Mouse (Mus musculus): ENCODE results near the gene Prickle4. TPM values are rescaled to one million over a fixed set of nuclear protein-coding genes. Genes with fewer than 3 reads are reported as not detected.

Gene Prickle4
- 1 to 10 TPM; 3.8 to 5.6 TPM for total RNA-seq (2021)

- peak; percentile 93 for DNase-seq (ENCODE audit: low spot score)
- intact Hi-C loops (cut with DNase I): loop anchor here (5.0 kb wide), 1 partner anchor 182 kb away; no protein-coding TSS in a partner anchor
These were observed at the start of gene Prickle4 for GRCm38 (mm10) chr17:47694503-47695336. Prickle4 (minus strand) TSS chr17:47694736.

- DNase-seq (ENCODE audit: low spot score): no peak
- intact Hi-C loops (cut with DNase I): loop anchor here (5.0 kb wide), 1 partner anchor 118 kb away; no protein-coding TSS in a partner anchor
These were observed 49.5 kb upstream of the Prickle4 start for GRCm38 (mm10) chr17:47744086-47744485.

DNA sequence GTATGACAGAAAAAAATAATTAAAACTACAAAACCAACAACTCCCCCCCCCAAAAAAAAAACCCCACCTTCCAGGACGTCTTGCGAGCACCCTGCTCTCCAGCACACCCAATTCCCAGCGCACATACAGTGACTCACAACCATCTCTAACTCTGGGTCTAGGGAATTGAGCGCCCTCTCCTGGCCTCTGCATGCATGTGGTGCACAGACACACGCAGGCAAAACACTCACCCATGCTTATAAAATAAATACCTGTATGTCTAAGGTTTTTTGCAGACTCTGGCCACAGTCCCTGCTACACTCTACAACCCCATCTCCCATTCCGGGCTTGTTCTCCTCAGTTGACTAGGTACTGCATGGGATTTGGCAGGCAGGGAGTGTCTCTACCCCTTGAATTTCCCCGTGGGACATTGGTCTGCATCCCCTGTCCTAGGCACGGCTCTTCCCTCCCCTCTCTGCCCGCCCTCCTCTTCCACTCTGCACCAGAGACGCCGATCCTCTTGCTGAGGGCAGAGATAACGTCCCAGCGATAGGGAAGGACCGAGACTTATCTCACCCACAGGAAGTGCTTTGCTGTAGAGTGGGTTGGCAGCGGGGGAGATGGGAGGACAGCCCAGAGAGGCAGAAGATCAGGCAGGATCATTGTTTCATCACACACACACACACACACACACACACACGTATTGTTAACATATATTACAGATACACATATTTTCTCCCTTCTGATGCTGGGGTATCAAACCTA is 48.6 kb upstream of the Prickle4 start:
- DNase-seq (ENCODE audit: low spot score): no peak
- intact Hi-C loops (cut with DNase I): loop anchor here (5.0 kb wide), 1 partner anchor 119 kb away; no protein-coding TSS in a partner anchor

- intact Hi-C loops (cut with DNase I): loop anchor here (5.0 kb wide), 1 partner anchor 122 kb away; no protein-coding TSS in a partner anchor
- DNase-seq (ENCODE audit: low spot score): no peak
These were observed 45.6 kb upstream of the Prickle4 start for GRCm38 (mm10) chr17:47740186-47740585.

DNA sequence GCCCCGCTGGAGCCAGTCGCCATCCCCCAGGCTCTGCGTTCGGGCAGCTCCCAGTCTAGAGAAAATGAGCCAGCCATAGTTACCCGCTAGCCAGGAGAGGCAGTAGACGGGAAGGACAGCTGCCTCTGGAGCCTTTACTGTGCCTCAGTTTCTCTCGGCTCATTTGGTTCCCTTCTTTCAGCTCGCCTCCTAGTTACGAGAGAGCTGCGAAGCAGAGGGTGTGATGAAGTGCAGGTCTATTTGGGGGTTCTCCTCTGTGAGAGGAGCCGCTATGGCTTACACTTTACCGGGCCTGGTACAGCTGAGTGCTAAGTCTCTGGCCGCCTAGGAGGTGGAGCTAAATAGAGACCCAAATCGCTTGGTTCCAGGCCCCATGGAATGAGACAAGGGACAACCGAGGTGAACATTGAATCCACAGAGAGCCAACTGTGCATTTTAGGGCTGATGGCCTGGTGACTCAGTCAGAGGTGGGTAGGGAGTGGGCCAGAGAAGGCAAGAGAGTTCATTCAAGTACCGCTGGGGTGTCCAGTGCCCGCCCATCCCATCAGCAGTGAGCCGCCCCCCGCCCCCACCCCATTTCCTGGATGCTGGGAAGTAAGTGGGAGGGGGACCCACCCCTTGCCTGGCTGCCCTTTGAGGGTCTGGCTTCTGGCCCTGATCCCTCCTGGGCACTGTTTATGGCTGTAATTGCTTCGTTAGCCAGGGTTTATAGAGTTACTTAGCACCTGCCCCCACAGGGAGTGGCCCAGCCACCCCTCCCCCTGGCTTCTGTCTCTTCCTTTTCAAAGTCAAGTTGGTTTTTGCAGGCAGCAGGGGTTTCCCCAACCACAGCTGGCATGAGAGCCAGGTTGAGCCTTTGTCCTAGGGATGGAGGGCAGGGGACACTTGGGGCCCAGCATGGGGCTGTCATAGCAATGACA is 44.6 kb upstream of the Prickle4 start:
- no peak for DNase-seq (ENCODE audit: low spot score)
- intact Hi-C loops (cut with DNase I): no loop called here

DNA sequence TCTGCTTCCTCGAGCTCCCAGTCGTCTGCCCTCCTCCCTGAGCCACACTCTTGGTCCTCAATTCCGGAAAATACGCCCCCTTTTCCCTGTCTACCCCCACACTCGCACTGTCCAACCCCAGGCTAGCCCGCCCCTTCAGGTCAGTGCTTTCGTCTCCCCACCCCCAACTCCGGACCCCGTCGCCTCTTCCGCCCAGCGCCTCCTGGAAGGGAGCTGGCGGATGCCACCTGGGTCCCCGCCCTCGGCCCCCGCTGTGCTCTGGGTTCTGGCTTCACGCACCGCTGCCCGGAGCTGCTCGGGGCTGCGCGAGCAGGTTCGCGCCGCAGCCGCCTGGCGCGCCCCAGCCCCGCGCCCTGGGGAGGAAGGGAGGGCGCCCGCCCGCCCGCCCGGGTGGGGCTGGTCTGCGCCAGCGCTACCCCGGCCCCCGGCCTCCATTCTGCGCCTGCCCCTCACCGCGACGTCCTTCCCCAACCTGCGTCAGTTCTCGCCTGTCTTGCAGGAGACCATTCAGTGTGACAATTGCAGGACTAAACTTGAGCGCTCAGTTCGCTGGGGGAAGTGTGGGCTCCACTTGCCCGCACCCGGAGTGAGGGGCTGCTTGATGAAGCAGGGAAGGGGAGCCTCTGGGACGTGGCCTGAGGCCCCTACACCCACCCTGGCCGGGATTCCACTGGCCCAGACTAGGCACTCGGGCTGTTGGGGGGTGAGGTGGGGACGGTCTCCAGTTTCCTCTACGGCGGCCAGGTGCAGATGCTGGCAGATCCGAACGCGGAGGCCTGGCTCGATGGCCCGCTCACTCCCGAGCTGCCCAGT is 43.7 kb upstream of the Prickle4 start:
- intact Hi-C loops (cut with DNase I): no loop called here
- peak; percentile 34 for DNase-seq (ENCODE audit: low spot score)

- DNase-seq (ENCODE audit: low spot score): peak; percentile 90
- intact Hi-C loops (cut with DNase I): no loop called here
These were observed 42.9 kb upstream of the Prickle4 start for GRCm38 (mm10) chr17:47737271-47738065.

- intact Hi-C loops (cut with DNase I): no loop called here
These were observed 42.3 kb upstream of the Prickle4 start, which contains the start of gene Tfeb for GRCm38 (mm10) chr17:47736856-47737255. Tfeb (plus strand) TSS chr17:47737030.

GRCm38 (mm10) chr17:47735553-47736100 is 41.1 kb upstream of the Prickle4 start:
- DNase-seq (ENCODE audit: low spot score): no peak
- intact Hi-C loops (cut with DNase I): no loop called here

More at GRCm38 (mm10) chr17:47736856-47737255, 42.3 kb upstream of the Prickle4 start, which contains the start of gene Tfeb:
- peak; percentile 93 for DNase-seq (ENCODE audit: low spot score)

DNA sequence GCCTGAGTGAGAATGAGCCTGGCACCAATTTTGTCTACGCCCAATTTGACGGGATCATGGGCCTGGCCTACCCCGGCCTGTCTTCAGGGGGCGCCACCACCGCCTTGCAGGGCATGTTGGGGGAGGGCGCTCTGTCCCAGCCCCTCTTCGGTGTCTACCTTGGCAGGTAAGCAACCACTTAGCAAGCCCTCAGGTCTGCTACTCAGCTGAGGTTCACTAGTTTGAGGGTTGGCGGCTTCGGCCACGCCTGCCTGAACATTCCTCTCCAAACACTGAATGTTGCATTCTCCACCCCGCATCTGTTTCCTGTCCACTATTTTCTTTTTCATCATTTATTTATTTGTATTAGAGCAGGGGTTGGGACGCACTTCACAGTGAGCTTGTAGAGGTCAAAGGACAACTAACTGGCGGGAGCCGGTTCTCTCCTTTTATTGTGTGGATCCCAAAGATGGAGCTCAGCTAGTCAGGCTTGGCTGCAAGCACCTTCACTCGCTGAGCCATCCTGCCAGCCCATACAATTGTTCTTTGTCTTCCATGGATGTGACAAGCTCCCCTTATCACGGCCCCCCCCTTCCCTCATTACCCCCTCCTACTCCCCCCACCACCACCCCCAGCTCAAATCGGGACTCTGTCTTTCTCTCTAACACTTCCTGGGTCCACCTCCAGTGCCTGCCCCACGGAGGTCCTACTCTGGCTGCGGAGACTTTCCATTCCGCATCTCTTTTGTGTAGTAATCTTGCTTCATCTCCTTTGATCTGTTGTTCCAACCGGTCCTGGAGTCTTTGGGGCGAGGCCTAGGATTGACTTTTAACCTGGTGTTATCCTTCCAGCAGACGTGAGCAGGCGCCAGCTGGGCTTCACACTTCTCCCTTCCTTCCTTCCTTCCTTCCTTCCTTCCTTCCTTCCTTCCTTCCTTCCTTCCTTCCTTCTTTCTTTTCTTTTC is 36.4 kb upstream of the Prickle4 start:
- intact Hi-C loops (cut with DNase I): no loop called here
- no peak for DNase-seq (ENCODE audit: low spot score)

GRCm38 (mm10) chr17:47726566-47726965 is 32.0 kb upstream of the Prickle4 start, which contains the start of gene Pgc:
Pgc (plus strand) TSS chr17:47726842.
- intact Hi-C loops (cut with DNase I): no loop called here

DNA sequence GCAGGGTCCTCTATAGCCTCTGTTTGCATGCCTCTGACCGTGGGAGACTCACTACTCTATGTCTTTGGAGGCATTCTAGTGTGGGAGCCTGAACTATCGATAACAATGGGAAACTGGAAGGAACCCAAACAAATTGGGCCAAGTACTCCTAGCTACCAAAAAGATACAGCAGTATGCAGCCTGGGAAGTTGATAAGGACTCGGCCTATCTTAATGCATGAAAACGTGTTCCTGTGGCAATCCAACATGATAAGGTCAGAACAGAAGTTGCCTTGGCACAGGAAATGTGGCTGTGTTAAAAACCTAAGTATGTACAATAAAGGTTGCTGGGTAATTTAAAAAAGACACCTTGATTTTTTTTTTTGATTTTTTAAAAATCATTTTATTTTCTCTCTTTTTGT is 26.6 kb upstream of the Prickle4 start:
- intact Hi-C loops (cut with DNase I): no loop called here
- DNase-seq (ENCODE audit: low spot score): no peak

More at GRCm38 (mm10) chr17:47726566-47726965, 32.0 kb upstream of the Prickle4 start, which contains the start of gene Pgc:
- DNase-seq (ENCODE audit: low spot score): no peak

GRCm38 (mm10) chr17:47715037-47715436 is 20.5 kb upstream of the Prickle4 start:
- intact Hi-C loops (cut with DNase I): no loop called here
- DNase-seq (ENCODE audit: low spot score): no peak

- intact Hi-C loops (cut with DNase I): no loop called here
- DNase-seq (ENCODE audit: low spot score): no peak
These were observed 18.5 kb upstream of the Prickle4 start for GRCm38 (mm10) chr17:47712889-47713571.

DNA sequence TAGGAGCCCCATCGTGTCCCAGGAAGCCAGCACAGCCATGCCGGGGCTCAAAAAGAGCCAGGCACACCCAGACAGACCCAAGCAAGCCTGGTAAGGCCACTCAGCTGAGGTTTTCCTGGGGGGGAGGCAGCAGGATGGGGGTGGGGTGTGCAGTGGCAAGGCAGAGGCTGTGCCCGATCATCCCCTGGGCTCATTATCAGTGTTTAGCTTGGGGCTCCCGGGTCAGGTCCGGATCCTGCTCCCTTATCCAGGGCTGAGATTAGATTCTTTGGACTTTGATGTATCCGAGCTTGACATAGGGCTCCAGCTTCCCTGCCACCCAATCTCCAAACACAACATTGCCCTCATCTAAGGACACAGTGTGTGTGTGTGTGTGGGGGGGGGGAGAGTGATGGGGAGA is 17.3 kb upstream of the Prickle4 start:
- intact Hi-C loops (cut with DNase I): no loop called here

GRCm38 (mm10) chr17:47710036-47710435 is 15.5 kb upstream of the Prickle4 start:
- DNase-seq (ENCODE audit: low spot score): no peak
- intact Hi-C loops (cut with DNase I): no loop called here

More for the DNA sequence above, 17.3 kb upstream of the Prickle4 start:
- no peak for DNase-seq (ENCODE audit: low spot score)

Data from heart, postnatal 25 days (tissue).